Mouse (Mus musculus) retina, adult 2 months (tissue): ENCODE results near the gene Atp2b4.

Experiments
- DNase-seq: peaks from one replicate; pipeline ENCODE4 v3.0.0-alpha.2; 2012; ENCODE audit warnings: low read depth, low spot score

The Atp2b4 gene

DNA sequence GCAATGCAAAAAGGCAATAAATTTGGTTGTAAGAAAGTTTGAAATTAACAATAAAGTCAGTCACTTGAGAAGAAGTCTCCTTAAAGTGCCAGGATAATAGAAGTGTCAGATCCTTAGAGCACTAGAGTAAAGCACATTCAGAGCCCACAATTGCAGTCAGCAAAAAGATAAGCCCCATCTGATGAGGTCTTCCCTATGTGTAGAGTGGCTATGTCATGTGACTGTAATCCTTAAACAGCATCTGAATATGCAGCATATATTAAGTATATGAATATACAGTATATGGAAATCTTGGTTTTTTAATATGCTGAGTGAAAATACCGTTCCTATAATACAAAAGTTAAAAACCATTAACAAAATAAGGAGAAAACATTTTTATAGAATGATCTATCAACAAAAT is 147.8 kb downstream of the Atp2b4 start:
- DNase-seq = no peak

DNA sequence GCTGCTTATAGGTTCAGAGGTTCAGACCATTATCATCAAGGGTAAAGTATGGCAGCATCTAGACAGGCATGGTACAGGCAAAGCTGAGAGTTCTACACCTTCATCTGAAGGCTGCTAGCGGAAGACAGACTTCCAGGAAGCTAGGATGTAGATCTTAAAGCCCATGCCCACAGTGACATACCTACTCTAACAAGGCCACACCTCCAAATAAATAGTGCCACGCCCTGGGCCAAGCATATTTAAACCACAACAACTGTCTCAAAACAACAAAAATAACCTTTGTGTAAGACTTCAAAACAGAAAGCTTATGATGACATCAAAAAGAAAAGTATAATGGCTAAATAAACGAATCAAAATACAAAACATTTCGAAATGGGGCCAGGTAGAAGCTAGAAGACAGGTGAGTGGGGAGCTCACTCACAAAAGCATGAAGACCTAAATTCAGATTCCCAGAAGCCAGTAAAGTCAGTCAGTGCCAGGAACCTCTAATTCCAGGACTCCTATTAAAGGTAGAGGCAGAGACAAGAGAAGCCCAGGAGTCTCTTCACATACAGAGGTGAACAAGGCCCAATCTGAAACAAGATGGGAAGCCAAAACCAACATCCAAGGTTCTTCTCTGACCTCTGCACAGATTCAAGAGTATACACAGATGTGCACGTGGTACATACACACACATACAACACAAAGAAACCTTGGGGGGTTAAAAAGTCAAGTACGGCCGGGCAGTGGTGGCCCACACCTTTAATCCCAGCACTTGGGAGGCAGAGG is 150.4 kb downstream of the Atp2b4 start:
- DNase-seq = no peak
